Mouse (Mus musculus): ENCODE results near the gene Gm17455. TPM values are rescaled to one million over a fixed set of nuclear protein-coding genes. Genes with fewer than 3 reads are reported as not detected.

Gene Gm17455
- polyA plus RNA-seq, 1 experiment from 2014 or later = 3.2 TPM

GRCm38 (mm10) chr10:60381142-60381925 lies 18.2 kb upstream of the Gm17455 start:
- TF ChIP-seq EP300 (IDR thresholded peaks at IDR 0.05) (no peak), CTCF (IDR thresholded peaks at IDR 0.05) (no peak)
- Histone ChIP-seq H3K9me3 (ENCODE audit: low read length) (no peaks in the 10 kb centered on the region), H3K27ac (ENCODE audit: low read length) (no peak overlapping the region), H3K36me3 (ENCODE audit: insufficient read depth, low read length) (no peaks in the 10 kb centered on the region), H3K4me3 (ENCODE audit: low read depth, low read length) (no peak overlapping the region), H3K4me2 (replicated peaks; ENCODE audit: low read depth, low read length) (no peak overlapping the region), H3K9ac (replicated peaks; ENCODE audit: low read depth) (no peak overlapping the region), H3K27me3 (replicated peaks; ENCODE audit: insufficient read depth, low read length) (no peaks in the 10 kb centered on the region), H3K4me1 (ENCODE audit: insufficient read depth, low read depth, low read length) (peaks cover 5% of the 10 kb centered on the region; the same call in 1 of the 2 replicates)
- peak; percentile 14 for DNase-seq (ENCODE audit: low spot score)
- ATAC-seq = peak; percentile 25; the same call in 1 of the 2 replicates
- 56% methylated on average over 10 of the region's 10 CpGs for WGBS

GRCm38 (mm10) chr10:60388332-60388731 lies 11.2 kb upstream of the Gm17455 start:
- Histone ChIP-seq H3K4me3 (ENCODE audit: low read depth, low read length) (no peak overlapping the region), H3K9ac (replicated peaks; ENCODE audit: low read depth) (no peak overlapping the region), H3K27me3 (replicated peaks; ENCODE audit: insufficient read depth, low read length) (no peaks in the 10 kb centered on the region), H3K4me2 (replicated peaks; ENCODE audit: low read depth, low read length) (no peak overlapping the region), H3K9me3 (ENCODE audit: low read length) (no peaks in the 10 kb centered on the region), H3K27ac (ENCODE audit: low read length) (no peak overlapping the region), H3K4me1 (ENCODE audit: insufficient read depth, low read depth, low read length) (no peaks in the 10 kb centered on the region), H3K36me3 (ENCODE audit: insufficient read depth, low read length) (no peaks in the 10 kb centered on the region)
- DNase-seq (ENCODE audit: low spot score) = no peak
- 66% methylated on average over 2 of the region's 2 CpGs for WGBS
- no peak for TF ChIP-seq EP300 (IDR thresholded peaks at IDR 0.05)
- TF ChIP-seq CTCF (IDR thresholded peaks at IDR 0.05) = no peak
- no peak for ATAC-seq

- DNase-seq (ENCODE audit: low spot score) (peak; percentile 62), ATAC-seq (peak; percentile 53)
- Histone ChIP-seq H3K9me3 (ENCODE audit: low read length) (no peaks in the 10 kb centered on the region), H3K36me3 (ENCODE audit: insufficient read depth, low read length) (no peaks in the 10 kb centered on the region), H3K27ac (ENCODE audit: low read length) (no peak overlapping the region), H3K4me1 (ENCODE audit: insufficient read depth, low read depth, low read length) (no peaks in the 10 kb centered on the region), H3K27me3 (replicated peaks; ENCODE audit: insufficient read depth, low read length) (no peaks in the 10 kb centered on the region), H3K4me3 (ENCODE audit: low read depth, low read length) (no peak overlapping the region), H3K9ac (replicated peaks; ENCODE audit: low read depth) (no peak overlapping the region), H3K4me2 (replicated peaks; ENCODE audit: low read depth, low read length) (no peak overlapping the region)
- TF ChIP-seq CTCF (IDR thresholded peaks at IDR 0.05) (no peak), EP300 (IDR thresholded peaks at IDR 0.05) (peak; percentile 68)
- 15% methylated on average over 9 of the region's 9 CpGs for WGBS
Measured at GRCm38 (mm10) chr10:60389447-60389865, 10.1 kb upstream of the Gm17455 start.

- no peak overlapping the region for H3K4me2 ChIP-seq (replicated peaks; ENCODE audit: low read depth, low read length)
- no peak overlapping the region for H3K27ac ChIP-seq (ENCODE audit: low read length)
- H3K9me3 ChIP-seq (ENCODE audit: low read length) = no peaks in the 10 kb centered on the region
- no peak for DNase-seq (ENCODE audit: low spot score)
- no peak overlapping the region for H3K9ac ChIP-seq (replicated peaks; ENCODE audit: low read depth)
- H3K36me3 ChIP-seq (ENCODE audit: insufficient read depth, low read length) = no peaks in the 10 kb centered on the region
- H3K27me3 ChIP-seq (replicated peaks; ENCODE audit: insufficient read depth, low read length) = no peaks in the 10 kb centered on the region
- no peak overlapping the region for H3K4me3 ChIP-seq (ENCODE audit: low read depth, low read length)
- TF ChIP-seq EP300 (IDR thresholded peaks at IDR 0.05) = no peak
- no peak for TF ChIP-seq CTCF (IDR thresholded peaks at IDR 0.05)
- no peaks in the 10 kb centered on the region for H3K4me1 ChIP-seq (ENCODE audit: insufficient read depth, low read depth, low read length)
- no peak for ATAC-seq
- WGBS = 56% methylated on average over 6 of the region's 6 CpGs
Measured at GRCm38 (mm10) chr10:60390177-60390903, 9.2 kb upstream of the Gm17455 start.

GRCm38 (mm10) chr10:60390904-60391420 lies 8.6 kb upstream of the Gm17455 start:
- DNase-seq (ENCODE audit: low spot score) = peak; percentile 29
- Histone ChIP-seq H3K27me3 (replicated peaks; ENCODE audit: insufficient read depth, low read length) (no peaks in the 10 kb centered on the region), H3K4me3 (ENCODE audit: low read depth, low read length) (no peak overlapping the region), H3K4me1 (ENCODE audit: insufficient read depth, low read depth, low read length) (no peaks in the 10 kb centered on the region), H3K9ac (replicated peaks; ENCODE audit: low read depth) (no peak overlapping the region), H3K4me2 (replicated peaks; ENCODE audit: low read depth, low read length) (no peak overlapping the region), H3K27ac (ENCODE audit: low read length) (no peak overlapping the region), H3K9me3 (ENCODE audit: low read length) (no peaks in the 10 kb centered on the region), H3K36me3 (ENCODE audit: insufficient read depth, low read length) (no peaks in the 10 kb centered on the region)
- 75% methylated on average over 5 of the region's 5 CpGs for WGBS
- TF ChIP-seq CTCF (IDR thresholded peaks at IDR 0.05) (no peak), EP300 (IDR thresholded peaks at IDR 0.05) (no peak)
- ATAC-seq = peak; percentile 39; the same call in 1 of the 2 replicates

GRCm38 (mm10) chr10:60391661-60392060 lies 7.9 kb upstream of the Gm17455 start:
- no peaks in the 10 kb centered on the region for H3K9me3 ChIP-seq (ENCODE audit: low read length)
- H3K27ac ChIP-seq (ENCODE audit: low read length) = no peak overlapping the region
- no peak overlapping the region for H3K4me2 ChIP-seq (replicated peaks; ENCODE audit: low read depth, low read length)
- H3K27me3 ChIP-seq (replicated peaks; ENCODE audit: insufficient read depth, low read length) = no peaks in the 10 kb centered on the region
- WGBS = 90% methylated on average over 9 of the region's 9 CpGs
- no peaks in the 10 kb centered on the region for H3K4me1 ChIP-seq (ENCODE audit: insufficient read depth, low read depth, low read length)
- ATAC-seq = no peak
- no peak overlapping the region for H3K9ac ChIP-seq (replicated peaks; ENCODE audit: low read depth)
- H3K36me3 ChIP-seq (ENCODE audit: insufficient read depth, low read length) = no peaks in the 10 kb centered on the region
- no peak for TF ChIP-seq CTCF (IDR thresholded peaks at IDR 0.05)
- no peak for TF ChIP-seq EP300 (IDR thresholded peaks at IDR 0.05)
- no peak for DNase-seq (ENCODE audit: low spot score)
- H3K4me3 ChIP-seq (ENCODE audit: low read depth, low read length) = no peak overlapping the region

All from lung, postnatal 0 days (tissue).